Comparison of ENCODE assay signal across 10 mouse cellular contexts in genomic region chr4:47093161-47093560, GRCm38 (mm10). TPM values are rescaled to one million over a fixed set of nuclear protein-coding genes. Genes with fewer than 3 reads are reported as not detected.
DNase-seq lines count a peak whose midpoint lies in the region; ATAC-seq lines count a peak whose summit lies in the region.
"Had no signal": no experiment of that assay in that cellular context is flagged by ENCODE, and none has a peak within 500 bp of the region (broad histone marks: within the 10 kb centered on the region; RNA-seq: fewer than 3 reads in every experiment).

No protein-coding gene starts in this region.

- peaks cover 2% of the 10 kb centered on the region for H3K27me3 ChIP-seq in forebrain, embryonic 11.5 days (ENCODE audit: control insufficient read depth, insufficient read depth, low read length)
- peaks cover 14% of the 10 kb centered on the region for H3K27me3 ChIP-seq in forebrain, embryonic 14.5 days (replicated peaks; ENCODE audit: control insufficient read depth, insufficient read depth, low read length)
- peaks cover 29% of the 10 kb centered on the region for H3K27me3 ChIP-seq in hindbrain, embryonic 15.5 days

- peak overlapping the region; percentile 99; the same call in 1 of the 2 replicates for H3K4me2 ChIP-seq in forebrain, embryonic 11.5 days (ENCODE audit: low read depth, low read length, severe bottlenecking)
- no peak overlapping the region for H3K4me2 ChIP-seq in forebrain, embryonic 14.5 days (ENCODE audit: low read length)
- H3K4me2 ChIP-seq in hindbrain, embryonic 15.5 days = peak overlapping the region; percentile 99

- no peak overlapping the region for H3K27ac ChIP-seq in forebrain, embryonic 11.5 days (ENCODE audit: low read depth, low read length)
- H3K27ac ChIP-seq in forebrain, embryonic 14.5 days (ENCODE audit: low read depth, low read length) = no peak overlapping the region
- H3K27ac ChIP-seq in hindbrain, embryonic 15.5 days (replicated peaks) = no peak overlapping the region

- DNase-seq in forebrain, embryonic 11.5 days (ENCODE audit: low spot score) = no peak
- DNase-seq in forebrain, embryonic 14.5 days (ENCODE audit: low spot score) = no peak
- peak; percentile 6 for DNase-seq in ZHBTc4 (ENCODE audit: low read depth, low spot score)
- peak; percentile 19 for DNase-seq in neural tube, embryonic 10.5 days (ENCODE audit: extremely low spot score, low spot score)
- DNase-seq in thymus, postnatal 25 days = no peak
- DNase-seq in frontal cortex, postnatal 25 days (ENCODE audit: low spot score in 2 of 2) = no peak
- no peak for DNase-seq in gastrocnemius, adult 8-10 months (ENCODE audit: low spot score in 2 of 2)
- DNase-seq: heart, postnatal 10 days; right cerebral cortex, postnatal 25 days had no signal

- WGBS in forebrain, embryonic 11.5 days = 11% methylated on average over 9 of the region's 9 CpGs
- WGBS in forebrain, embryonic 14.5 days = 15% methylated on average over 9 of the region's 9 CpGs
- 24% methylated on average over 9 of the region's 9 CpGs for WGBS in hindbrain, embryonic 15.5 days

- H3K4me1 ChIP-seq in forebrain, embryonic 11.5 days (replicated peaks; ENCODE audit: control insufficient read depth, insufficient read depth, low read length) = peaks cover 5% of the 10 kb centered on the region; the same call in 1 of the 2 replicates
- peaks cover 5% of the 10 kb centered on the region for H3K4me1 ChIP-seq in forebrain, embryonic 14.5 days (ENCODE audit: control insufficient read depth, insufficient read depth, low read length)
- H3K4me1 ChIP-seq in hindbrain, embryonic 15.5 days (replicated peaks) = peaks cover 14% of the 10 kb centered on the region

- H3K36me3 ChIP-seq in forebrain, embryonic 11.5 days (ENCODE audit: control insufficient read depth, insufficient read depth, low read length) = no peaks in the 10 kb centered on the region
- no peaks in the 10 kb centered on the region for H3K36me3 ChIP-seq in forebrain, embryonic 14.5 days (ENCODE audit: control insufficient read depth, insufficient read depth, low read length)
- H3K36me3 ChIP-seq in hindbrain, embryonic 15.5 days = no peaks in the 10 kb centered on the region

- peak overlapping the region; percentile 72; the same call in 1 of the 2 replicates for H3K4me3 ChIP-seq in forebrain, embryonic 11.5 days (ENCODE audit: low read depth, low read length)
- H3K4me3 ChIP-seq in forebrain, embryonic 14.5 days (ENCODE audit: low read depth, low read length) = no peak overlapping the region
- no peak overlapping the region; the same call in 1 of the 2 replicates for H3K4me3 ChIP-seq in hindbrain, embryonic 15.5 days

- H3K9ac ChIP-seq in forebrain, embryonic 11.5 days (ENCODE audit: low read length) = no peak overlapping the region
- H3K9ac ChIP-seq in forebrain, embryonic 14.5 days (ENCODE audit: low read length) = no peak overlapping the region
- no peak overlapping the region for H3K9ac ChIP-seq in hindbrain, embryonic 15.5 days

- no peaks in the 10 kb centered on the region for H3K9me3 ChIP-seq in forebrain, embryonic 11.5 days (ENCODE audit: control insufficient read depth, low read length)
- no peaks in the 10 kb centered on the region for H3K9me3 ChIP-seq in forebrain, embryonic 14.5 days (replicated peaks; ENCODE audit: control insufficient read depth, low read length)
- no peaks in the 10 kb centered on the region for H3K9me3 ChIP-seq in hindbrain, embryonic 15.5 days

- ATAC-seq in forebrain, embryonic 11.5 days (replicated peaks; ENCODE audit: low FRiP score) = 0 out of 2 replicates have a peak, but pooled peaks have one; percentile 15
- ATAC-seq in forebrain, embryonic 14.5 days = no peak
- no peak for ATAC-seq in hindbrain, embryonic 15.5 days (ENCODE audit: low FRiP score, low read depth)

RNA-seq across cellular contexts. Expression of gene Galnt12, which starts 1.5 kb away (rescaled TPM):
- 12.1 and 12.4 TPM in 2 replicates for polyA plus RNA-seq in forebrain, embryonic 11.5 days (2014; fragmentation: Nextera tagmentation; extraction: Ambion mirVana)
- polyA plus RNA-seq in forebrain, embryonic 14.5 days (2014; fragmentation: Nextera tagmentation; extraction: Ambion mirVana) = 0.62 and 1.3 TPM in 2 replicates
- polyA plus RNA-seq in hindbrain, embryonic 15.5 days (2015; fragmentation: Nextera tagmentation; extraction: Ambion mirVana) = 1.0 and 1.5 TPM in 2 replicates
- under 1 TPM in 2 of 4 experiments, not detected in 2; 0.12 to 0.16 TPM for total RNA-seq in gastrocnemius, adult 8-10 months (2022)

RNA-seq across cellular contexts. Expression of gene Anks6, which starts 35.9 kb away (rescaled TPM):
- 4.3 and 4.4 TPM in 2 replicates for polyA plus RNA-seq in forebrain, embryonic 11.5 days (2014; fragmentation: Nextera tagmentation; extraction: Ambion mirVana)
- 2.2 and 3.2 TPM in 2 replicates for polyA plus RNA-seq in forebrain, embryonic 14.5 days (2014; fragmentation: Nextera tagmentation; extraction: Ambion mirVana)
- 3.7 and 5.1 TPM in 2 replicates for polyA plus RNA-seq in hindbrain, embryonic 15.5 days (2015; fragmentation: Nextera tagmentation; extraction: Ambion mirVana)
- total RNA-seq in gastrocnemius, adult 8-10 months (2022) = 1 to 10 TPM in 2 of 4 experiments, under 1 TPM in 2; 0.78 to 1.7 (median 1.1) TPM

Comparison
In these comparisons a context has a peak if more than half of its experiments do, and no peak if none do; other contexts are left out.
1. DNase-seq: peak in ZHBTc4 (single experiment) and neural tube, embryonic 10.5 days (single experiment); none in forebrain, embryonic 11.5 days (single experiment), forebrain, embryonic 14.5 days (single experiment), thymus, postnatal 25 days (single experiment), frontal cortex, postnatal 25 days (0 of 2) and gastrocnemius, adult 8-10 months (0 of 2).